Mouse (Mus musculus): ENCODE results near the gene Cnbp. TPM values are rescaled to one million over a fixed set of nuclear protein-coding genes. Genes with fewer than 3 reads are reported as not detected.

Gene Cnbp
- polyA plus RNA-seq, 1 experiment from 2014 or later: 999 TPM

DNA sequence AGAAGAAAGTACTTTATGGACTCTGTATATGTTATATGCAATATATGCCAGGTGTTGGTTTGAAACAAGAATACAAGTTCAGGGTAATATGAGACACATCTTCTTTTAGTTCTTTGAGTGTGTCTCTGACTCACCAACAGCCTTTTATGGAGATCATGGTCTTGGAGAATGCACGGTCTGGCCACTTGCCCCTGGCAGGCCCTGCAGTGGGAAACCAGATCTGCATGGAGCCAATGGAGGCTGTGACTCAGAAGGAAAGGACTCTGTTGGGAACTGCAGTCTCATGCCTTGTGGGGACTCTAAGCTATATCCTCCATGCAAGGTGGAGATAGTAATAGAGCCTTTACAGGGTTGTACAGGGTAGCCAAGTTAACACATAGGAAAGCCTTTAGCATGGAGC, 24.2 kb upstream of the Cnbp start:
- 71% methylated on average over 1 of the region's 1 CpGs for WGBS
- Histone ChIP-seq H3K4me2 (replicated peaks) (no peak overlapping the region), H3K9me3 (replicated peaks) (no peaks in the 10 kb centered on the region), H3K9ac (no peak overlapping the region), H3K4me1 (no peaks in the 10 kb centered on the region), H3K27me3 (no peaks in the 10 kb centered on the region), H3K27ac (replicated peaks) (no peak overlapping the region), H3K36me3 (no peaks in the 10 kb centered on the region), H3K4me3 (replicated peaks) (no peak overlapping the region)
- ATAC-seq (ENCODE audit: insufficient number of reproducible peaks, low FRiP score, low TSS enrichment, low read depth): no peak

DNA sequence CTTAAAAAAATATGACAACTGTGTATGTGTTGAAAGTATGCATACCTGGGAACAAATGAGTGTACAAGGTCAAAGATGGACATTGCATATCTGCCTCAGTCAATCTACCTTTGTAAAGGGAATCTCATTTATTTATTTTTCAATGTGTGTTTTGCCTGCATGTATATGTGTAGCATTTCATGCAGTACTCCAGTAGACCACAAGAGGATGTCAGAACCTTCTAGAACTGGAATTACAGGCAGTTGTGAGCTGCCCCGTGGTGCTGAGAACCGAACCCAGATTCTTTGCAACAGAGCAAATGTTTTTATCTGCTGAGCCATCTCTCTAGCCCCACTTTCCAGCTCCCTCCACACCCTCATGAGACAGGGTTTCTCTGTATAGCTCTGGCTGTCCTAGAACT, 23.1 kb upstream of the Cnbp start:
- Histone ChIP-seq H3K4me1 (peaks cover 2% of the 10 kb centered on the region), H3K36me3 (no peaks in the 10 kb centered on the region), H3K27me3 (no peaks in the 10 kb centered on the region), H3K4me2 (replicated peaks) (no peak overlapping the region), H3K27ac (replicated peaks) (no peak overlapping the region), H3K9me3 (replicated peaks) (no peaks in the 10 kb centered on the region), H3K4me3 (replicated peaks) (no peak overlapping the region), H3K9ac (no peak overlapping the region)
- ATAC-seq (ENCODE audit: insufficient number of reproducible peaks, low FRiP score, low TSS enrichment, low read depth): no peak
- WGBS: 89% methylated on average over 2 of the region's 2 CpGs

DNA sequence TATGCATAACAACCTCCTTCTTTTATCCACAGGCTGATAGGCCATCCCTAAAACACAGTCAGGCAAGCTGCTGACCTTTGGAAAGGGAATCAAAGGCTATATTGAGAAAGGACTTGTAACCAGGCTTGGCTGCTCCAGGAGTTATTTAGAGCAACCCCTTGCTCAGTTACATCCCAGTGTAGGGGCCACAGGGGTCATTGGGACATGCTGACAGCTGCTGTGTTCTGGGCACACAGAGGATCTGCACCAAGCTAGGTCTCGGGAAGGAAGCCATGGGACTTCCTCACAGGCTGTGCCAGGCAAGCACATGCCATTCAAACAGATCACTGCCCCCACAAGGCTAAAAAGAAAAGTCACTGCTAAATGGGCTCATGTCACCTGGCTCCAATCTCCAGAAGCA, 22.2 kb upstream of the Cnbp start:
- no peak overlapping the region for H3K27ac ChIP-seq (replicated peaks)
- H3K4me3 ChIP-seq (replicated peaks): no peak overlapping the region
- H3K36me3 ChIP-seq: no peaks in the 10 kb centered on the region
- ATAC-seq (ENCODE audit: insufficient number of reproducible peaks, low FRiP score, low TSS enrichment, low read depth): no peak
- H3K9me3 ChIP-seq (replicated peaks): no peaks in the 10 kb centered on the region
- H3K4me2 ChIP-seq (replicated peaks): no peak overlapping the region
- 44% methylated on average over 1 of the region's 1 CpGs for WGBS
- no peaks in the 10 kb centered on the region for H3K27me3 ChIP-seq
- no peak overlapping the region for H3K9ac ChIP-seq
- peaks cover 5% of the 10 kb centered on the region for H3K4me1 ChIP-seq

DNA sequence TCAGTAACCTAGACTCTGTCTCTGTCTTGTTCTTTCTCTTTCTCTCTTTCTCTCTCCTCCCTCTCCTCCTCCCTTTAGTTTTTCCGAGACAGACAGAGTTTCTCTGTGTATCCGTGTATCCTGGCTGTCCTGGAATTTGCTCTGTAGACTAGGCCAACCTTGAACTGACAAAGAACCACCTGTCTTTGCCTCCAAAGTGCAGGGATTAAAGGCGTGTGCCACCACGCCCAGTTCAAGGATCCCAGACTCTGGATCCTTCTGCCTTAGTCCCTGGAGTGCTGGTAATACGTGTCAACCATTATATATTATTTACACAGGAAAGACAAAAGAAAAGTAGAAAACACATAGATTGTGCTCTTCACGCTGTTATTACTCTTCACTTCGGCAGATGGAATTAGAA, 20.3 kb upstream of the Cnbp start:
- H3K4me2 ChIP-seq (replicated peaks): no peak overlapping the region
- ATAC-seq (ENCODE audit: insufficient number of reproducible peaks, low FRiP score, low TSS enrichment, low read depth): no peak
- H3K9me3 ChIP-seq (replicated peaks): no peaks in the 10 kb centered on the region
- H3K4me1 ChIP-seq: peaks cover 5% of the 10 kb centered on the region
- H3K27me3 ChIP-seq: no peaks in the 10 kb centered on the region
- no peak overlapping the region for H3K27ac ChIP-seq (replicated peaks)
- H3K9ac ChIP-seq: no peak overlapping the region
- no peaks in the 10 kb centered on the region for H3K36me3 ChIP-seq
- no peak overlapping the region for H3K4me3 ChIP-seq (replicated peaks)
- WGBS: 80% methylated on average over 7 of the region's 7 CpGs

DNA sequence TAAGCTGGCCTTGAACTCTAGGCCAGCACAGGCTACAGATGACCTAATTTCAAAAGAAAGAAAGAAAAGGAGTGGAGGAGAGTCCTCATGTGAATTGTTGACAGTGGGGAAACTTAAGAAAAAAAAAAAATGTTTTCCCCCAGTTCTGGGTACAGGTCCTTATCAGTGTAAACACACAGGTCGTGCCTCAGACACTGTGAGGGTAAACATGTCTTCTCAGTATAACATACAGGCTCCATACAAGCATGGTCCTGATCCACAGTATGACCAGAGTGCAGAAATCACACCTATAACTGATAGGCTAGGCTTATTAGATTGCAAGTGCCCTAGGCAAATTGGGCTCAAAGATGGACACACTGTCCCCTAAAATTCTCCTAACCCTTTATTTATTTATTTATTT, 19.5 kb upstream of the Cnbp start:
- Histone ChIP-seq H3K27ac (replicated peaks) (no peak overlapping the region), H3K4me2 (replicated peaks) (no peak overlapping the region), H3K9me3 (replicated peaks) (no peaks in the 10 kb centered on the region), H3K4me1 (peaks cover 5% of the 10 kb centered on the region), H3K27me3 (no peaks in the 10 kb centered on the region), H3K9ac (no peak overlapping the region), H3K4me3 (replicated peaks) (no peak overlapping the region), H3K36me3 (no peaks in the 10 kb centered on the region)
- ATAC-seq (ENCODE audit: insufficient number of reproducible peaks, low FRiP score, low TSS enrichment, low read depth): no peak
- WGBS: 48% methylated on average over 1 of the region's 1 CpGs

DNA sequence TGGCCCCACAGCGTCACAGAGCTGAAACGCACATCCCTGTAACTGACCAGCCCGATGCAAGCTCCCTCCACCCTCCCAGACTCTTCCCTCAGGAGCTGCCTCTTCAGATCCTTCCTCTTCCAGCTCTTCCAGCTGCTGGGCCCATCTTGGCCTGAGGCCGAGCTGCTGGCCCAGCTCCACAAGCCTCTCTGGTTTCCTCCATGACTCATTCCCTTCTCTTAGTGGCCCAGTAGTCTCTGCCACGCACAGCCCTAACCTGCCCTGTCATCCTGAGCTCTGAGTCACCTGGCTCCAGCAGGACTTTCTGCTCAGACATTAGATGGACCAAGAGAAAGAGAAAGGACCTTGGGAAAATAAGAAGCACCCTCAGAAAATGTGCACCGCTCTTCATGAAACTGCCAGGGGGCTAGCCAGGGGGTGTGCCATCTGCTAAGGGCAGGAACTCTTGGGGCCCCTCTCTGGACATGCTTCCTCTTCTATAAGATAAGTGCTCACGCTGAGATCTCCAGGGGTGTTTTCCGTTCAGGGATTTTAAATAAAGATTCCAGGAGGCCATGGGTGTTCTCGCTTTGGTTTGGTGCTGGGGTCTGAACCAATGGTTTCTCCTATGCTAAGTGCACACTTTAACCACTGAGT, 18.1 kb upstream of the Cnbp start:
- no peak overlapping the region for H3K4me3 ChIP-seq (replicated peaks)
- no peak overlapping the region for H3K4me2 ChIP-seq (replicated peaks)
- H3K9me3 ChIP-seq (replicated peaks): no peaks in the 10 kb centered on the region
- H3K4me1 ChIP-seq: peaks cover 5% of the 10 kb centered on the region
- H3K9ac ChIP-seq: no peak overlapping the region
- H3K27me3 ChIP-seq: no peaks in the 10 kb centered on the region
- H3K36me3 ChIP-seq: no peaks in the 10 kb centered on the region
- no peak overlapping the region for H3K27ac ChIP-seq (replicated peaks)
- 0 out of 2 replicates have a peak, but pooled peaks have one; percentile 43 for ATAC-seq (ENCODE audit: insufficient number of reproducible peaks, low FRiP score, low TSS enrichment, low read depth)
- WGBS: 59% methylated on average over 9 of the region's 9 CpGs

DNA sequence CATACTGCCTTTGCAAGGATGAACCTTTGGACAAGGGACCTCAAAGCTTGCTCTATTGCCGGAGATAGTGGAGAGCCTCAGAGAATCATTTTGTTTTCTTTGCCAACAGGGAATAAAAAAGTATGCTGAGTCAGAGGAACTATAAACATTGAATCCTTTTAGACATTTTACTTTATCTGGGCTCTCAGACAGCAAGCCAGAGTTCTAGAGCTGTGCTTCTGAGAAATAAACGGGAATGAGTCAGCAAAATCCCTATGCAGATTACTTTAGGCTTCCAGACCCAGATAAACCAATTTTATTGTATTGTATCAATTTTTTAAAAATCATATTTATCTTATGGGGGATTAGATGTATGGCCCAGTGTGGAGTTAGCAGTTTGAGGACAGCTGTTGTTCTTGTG, 16.4 kb upstream of the Cnbp start:
- H3K9me3 ChIP-seq (replicated peaks): no peaks in the 10 kb centered on the region
- no peak overlapping the region for H3K27ac ChIP-seq (replicated peaks)
- H3K36me3 ChIP-seq: no peaks in the 10 kb centered on the region
- 0 out of 2 replicates have a peak, but pooled peaks cover 3% of the 10 kb centered on the region for H3K27me3 ChIP-seq
- H3K4me1 ChIP-seq: peaks cover 5% of the 10 kb centered on the region
- WGBS: 75% methylated on average over 2 of the region's 2 CpGs
- no peak overlapping the region for H3K4me2 ChIP-seq (replicated peaks)
- H3K4me3 ChIP-seq (replicated peaks): no peak overlapping the region
- H3K9ac ChIP-seq: no peak overlapping the region
- ATAC-seq (ENCODE audit: insufficient number of reproducible peaks, low FRiP score, low TSS enrichment, low read depth): no peak

DNA sequence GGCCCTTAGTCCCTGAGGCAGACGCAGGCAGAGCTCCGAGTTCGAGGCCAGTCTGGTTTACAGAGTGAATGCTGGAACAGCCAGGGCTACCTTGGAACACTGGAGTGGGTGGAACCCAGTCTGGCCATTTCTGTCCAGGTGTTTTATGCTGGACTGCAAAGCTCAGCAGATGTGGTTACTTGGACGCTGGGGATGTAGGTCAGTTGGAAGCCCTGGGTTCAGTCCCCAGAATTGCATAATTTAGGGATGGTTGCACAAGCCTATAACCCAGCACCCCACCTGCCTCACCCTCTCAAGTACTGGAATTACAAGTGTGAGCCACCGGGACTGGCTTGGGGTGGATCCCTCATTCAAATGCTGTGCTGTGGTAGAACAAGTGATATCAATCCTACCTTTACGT, 15.3 kb upstream of the Cnbp start:
- Histone ChIP-seq H3K4me1 (peaks cover 5% of the 10 kb centered on the region), H3K9ac (no peak overlapping the region), H3K4me3 (replicated peaks) (no peak overlapping the region), H3K27me3 (0 out of 2 replicates have a peak, but pooled peaks cover 3% of the 10 kb centered on the region), H3K4me2 (replicated peaks) (no peak overlapping the region), H3K36me3 (no peaks in the 10 kb centered on the region), H3K27ac (replicated peaks) (no peak overlapping the region), H3K9me3 (replicated peaks) (no peaks in the 10 kb centered on the region)
- WGBS: 76% methylated on average over 6 of the region's 6 CpGs
- ATAC-seq (ENCODE audit: insufficient number of reproducible peaks, low FRiP score, low TSS enrichment, low read depth): no peak

DNA sequence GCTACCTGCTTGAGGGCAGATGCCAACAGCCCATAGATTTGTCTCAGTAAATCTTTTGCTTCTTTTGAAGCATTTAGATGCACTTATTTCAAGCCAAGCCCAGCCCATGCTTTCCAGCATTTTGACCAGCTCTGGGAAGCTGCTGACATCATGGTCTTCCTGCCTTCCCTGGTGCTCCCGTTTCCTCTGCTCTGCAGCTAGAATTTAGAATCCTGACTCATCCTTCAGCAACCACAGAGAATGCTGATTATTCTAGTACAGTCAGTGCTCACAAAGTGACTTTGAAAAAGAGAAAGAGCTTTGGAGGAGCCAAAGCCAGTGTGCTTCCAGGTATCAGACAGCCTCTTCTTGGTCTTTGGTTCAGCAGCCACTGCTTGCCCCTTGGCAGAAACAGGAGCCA, 6.2 kb upstream of the Cnbp start:
- no peak overlapping the region for H3K4me2 ChIP-seq (replicated peaks)
- no peak overlapping the region for H3K4me3 ChIP-seq (replicated peaks)
- no peak for ATAC-seq (ENCODE audit: insufficient number of reproducible peaks, low FRiP score, low TSS enrichment, low read depth)
- 48% methylated on average over 1 of the region's 1 CpGs for WGBS
- H3K27me3 ChIP-seq: 0 out of 2 replicates have a peak, but pooled peaks cover 4% of the 10 kb centered on the region
- H3K36me3 ChIP-seq: no peaks in the 10 kb centered on the region
- no peak overlapping the region for H3K27ac ChIP-seq (replicated peaks)
- H3K9ac ChIP-seq: no peak overlapping the region
- no peaks in the 10 kb centered on the region for H3K4me1 ChIP-seq
- H3K9me3 ChIP-seq (replicated peaks): no peaks in the 10 kb centered on the region

DNA sequence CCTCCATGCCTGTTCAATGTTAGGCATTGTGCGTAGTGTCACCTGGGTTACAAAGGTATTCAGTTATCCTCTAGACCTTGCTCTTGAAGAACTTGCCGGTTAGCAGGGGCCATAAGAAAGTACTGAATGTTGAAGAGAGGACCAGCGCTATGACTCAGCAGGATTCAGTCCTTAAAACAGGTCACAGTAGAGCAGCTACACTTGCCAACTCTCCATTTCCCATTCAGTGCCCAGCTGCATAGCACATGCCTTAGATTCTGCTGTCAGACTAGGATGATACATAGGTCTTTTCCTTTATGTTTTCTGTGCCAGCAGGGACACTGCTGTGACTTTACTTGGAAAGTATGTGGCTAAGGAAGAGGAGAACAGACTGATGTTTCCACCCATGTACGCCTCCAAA, 2.5 kb upstream of the Cnbp start:
- Histone ChIP-seq H3K9me3 (replicated peaks) (no peaks in the 10 kb centered on the region), H3K4me2 (replicated peaks) (no peak overlapping the region), H3K27ac (replicated peaks) (no peak overlapping the region), H3K4me3 (replicated peaks) (no peak overlapping the region), H3K4me1 (peaks cover 6% of the 10 kb centered on the region), H3K9ac (no peak overlapping the region), H3K36me3 (no peaks in the 10 kb centered on the region), H3K27me3 (0 out of 2 replicates have a peak, but pooled peaks cover 4% of the 10 kb centered on the region)
- 77% methylated on average over 4 of the region's 4 CpGs for WGBS
- ATAC-seq (ENCODE audit: insufficient number of reproducible peaks, low FRiP score, low TSS enrichment, low read depth): no peak

DNA sequence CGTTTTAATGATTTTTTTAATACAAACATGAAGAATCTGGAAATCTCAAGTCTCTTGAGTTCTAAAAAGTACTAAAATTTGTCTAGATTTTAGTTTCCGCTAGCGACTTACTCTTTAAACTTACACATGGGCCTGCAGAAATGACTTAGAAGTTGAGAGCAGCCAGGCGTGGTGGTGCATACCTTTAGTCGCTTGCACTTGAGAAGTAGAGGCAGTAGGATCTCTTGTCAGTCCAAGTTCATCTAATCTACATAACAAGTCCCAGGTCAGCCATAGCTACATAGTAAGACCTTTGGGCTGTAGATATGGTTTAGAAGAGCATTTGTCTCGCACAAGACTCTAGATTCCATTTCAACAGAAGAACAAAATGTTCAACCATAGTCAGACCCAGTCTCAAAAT, 965 bp upstream of the Cnbp start:
- Histone ChIP-seq H3K4me1 (peaks cover 20% of the 10 kb centered on the region), H3K27me3 (no peaks in the 10 kb centered on the region), H3K27ac (replicated peaks) (no peak overlapping the region), H3K4me3 (replicated peaks) (no peak overlapping the region), H3K9me3 (replicated peaks) (no peaks in the 10 kb centered on the region), H3K9ac (no peak overlapping the region), H3K36me3 (no peaks in the 10 kb centered on the region), H3K4me2 (replicated peaks) (no peak overlapping the region)
- WGBS: 80% methylated on average over 6 of the region's 6 CpGs
- no peak for ATAC-seq (ENCODE audit: insufficient number of reproducible peaks, low FRiP score, low TSS enrichment, low read depth)

DNA sequence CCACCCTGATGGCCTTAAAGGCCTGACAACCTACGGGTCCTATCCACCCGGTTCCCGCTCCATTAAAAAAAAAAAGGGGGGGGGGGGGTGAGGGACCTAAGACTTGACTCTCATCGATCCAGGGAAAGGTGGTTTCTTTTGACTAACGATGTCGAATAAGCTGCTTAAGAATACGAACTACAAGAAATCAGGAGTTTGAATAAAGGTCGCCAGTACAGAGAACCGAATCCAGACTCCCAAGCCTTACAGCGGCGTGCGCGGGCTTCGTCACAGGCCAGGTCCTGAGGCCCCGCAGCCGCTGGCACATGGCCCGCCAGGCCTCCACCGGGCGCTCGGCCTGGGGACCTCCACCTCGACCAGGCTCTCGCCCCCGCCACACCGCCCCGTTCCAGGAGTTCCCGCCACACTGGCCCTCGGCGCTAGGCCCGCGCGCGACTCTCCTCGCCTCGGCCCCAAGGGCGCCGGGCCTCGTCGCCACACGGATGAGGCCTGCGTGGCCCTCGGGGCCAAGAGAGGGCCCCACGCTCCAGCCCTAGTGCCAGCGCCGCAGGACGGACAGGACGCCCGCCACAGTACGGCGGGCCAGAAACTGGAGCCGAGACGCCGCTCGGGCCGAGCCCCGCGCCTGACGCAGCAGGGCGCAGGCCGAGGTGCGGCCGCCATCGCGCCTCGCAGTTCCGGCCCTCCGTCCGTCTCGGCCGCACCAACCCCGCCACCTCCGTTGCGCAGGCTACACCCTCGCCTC, 579 bp downstream of the Cnbp start:
- peak overlapping the region; percentile 84 for H3K4me3 ChIP-seq (replicated peaks)
- peak; percentile 64 for ATAC-seq (ENCODE audit: insufficient number of reproducible peaks, low FRiP score, low TSS enrichment, low read depth)
- H3K9ac ChIP-seq: peak overlapping the region; percentile 96
- peaks cover 25% of the 10 kb centered on the region for H3K4me1 ChIP-seq
- peak overlapping the region; percentile 83 for H3K4me2 ChIP-seq (replicated peaks)
- H3K27ac ChIP-seq (replicated peaks): peak overlapping the region; percentile 96
- H3K27me3 ChIP-seq: no peaks in the 10 kb centered on the region
- H3K9me3 ChIP-seq (replicated peaks): no peaks in the 10 kb centered on the region
- H3K36me3 ChIP-seq: peaks cover 4% of the 10 kb centered on the region
- WGBS: under 1% methylated on average over 73 of the region's 73 CpGs
